Mouse (Mus musculus) stomach, postnatal 0 days (tissue): ENCODE results near the gene Pax8.

Source experiments
- CTCF ChIP-seq: IDR thresholded peaks from 2 replicates; pipeline ENCODE4 v1.5.1; 2016; ENCODE audit warnings: antibody characterized with exemption, low read depth, mild to moderate bottlenecking, moderate library complexity
- EP300 ChIP-seq: optimal IDR thresholded peaks from 2 replicates; pipeline ENCODE3; 2016; ENCODE audit warnings: antibody characterized with exemption

GRCm38 (mm10) chr2:24468430-24468829 is 7.0 kb downstream of the Pax8 start:
- no peak for TF ChIP-seq CTCF
- TF ChIP-seq EP300: no peak
